Mouse (Mus musculus) thymus, postnatal 14 days (tissue): Measurements from ENCODE around the gene Col18a1.
A peak's percentile ranks its signal among the peaks of the same experiment; 100 is the strongest.

Source experiments
- DNase-seq: peaks from one replicate; pipeline ENCODE4 v3.0.0; 2021

Gene Col18a1

GRCm38 (mm10) chr10:77180110-77180509 lies 13.8 kb upstream of the Col18a1 start:
- DNase-seq, result no peak

GRCm38 (mm10) chr10:77178691-77179090 lies 12.3 kb upstream of the Col18a1 start:
- DNase-seq, result no peak

GRCm38 (mm10) chr10:77170400-77170799 lies 4.1 kb upstream of the Col18a1 start:
- DNase-seq, result no peak

GRCm38 (mm10) chr10:77165318-77165945 lies 916 bp downstream of the Col18a1 start:
- DNase-seq, result no peak

GRCm38 (mm10) chr10:77164437-77165052 lies 1.8 kb downstream of the Col18a1 start:
- DNase-seq, result no peak

GRCm38 (mm10) chr10:77164041-77164436 lies 2.3 kb downstream of the Col18a1 start:
- no peak for DNase-seq

- DNase-seq, result no peak
Measured at GRCm38 (mm10) chr10:77163392-77163977, 2.9 kb downstream of the Col18a1 start.

GRCm38 (mm10) chr10:77159573-77159972 lies 6.8 kb downstream of the Col18a1 start:
- DNase-seq, result no peak

- DNase-seq, result no peak
Measured at GRCm38 (mm10) chr10:77158948-77159347, 7.4 kb downstream of the Col18a1 start.

- DNase-seq, result no peak
Measured at GRCm38 (mm10) chr10:77157245-77158019, 8.9 kb downstream of the Col18a1 start.

GRCm38 (mm10) chr10:77152178-77152621 lies 14.1 kb downstream of the Col18a1 start:
- peak; percentile 27 for DNase-seq

GRCm38 (mm10) chr10:77151551-77152002 lies 14.8 kb downstream of the Col18a1 start:
- no peak for DNase-seq

- no peak for DNase-seq
Measured at GRCm38 (mm10) chr10:77150947-77151521, 15.3 kb downstream of the Col18a1 start.

GRCm38 (mm10) chr10:77150016-77150415 lies 16.3 kb downstream of the Col18a1 start:
- DNase-seq, result no peak

- no peak for DNase-seq
Measured at GRCm38 (mm10) chr10:77147545-77147944, 18.8 kb downstream of the Col18a1 start.

- DNase-seq, result no peak
Measured at GRCm38 (mm10) chr10:77146901-77147463, 19.4 kb downstream of the Col18a1 start.

- no peak for DNase-seq
Measured at GRCm38 (mm10) chr10:77145946-77146345, 20.4 kb downstream of the Col18a1 start.

GRCm38 (mm10) chr10:77144372-77144771 lies 22.0 kb downstream of the Col18a1 start:
- no peak for DNase-seq

- no peak for DNase-seq
Measured at GRCm38 (mm10) chr10:77142328-77142727, 24.0 kb downstream of the Col18a1 start.

- DNase-seq, result no peak
Measured at GRCm38 (mm10) chr10:77138304-77138703, 28.0 kb downstream of the Col18a1 start.

- no peak for DNase-seq
Measured at GRCm38 (mm10) chr10:77136205-77136604, 30.1 kb downstream of the Col18a1 start.

- peak; percentile 18 for DNase-seq
Measured at GRCm38 (mm10) chr10:77135274-77135829, 31.0 kb downstream of the Col18a1 start.
